Mouse (Mus musculus) forebrain, postnatal 0 days (tissue): ENCODE measurements at regions not wholly inside any gene's neighbourhood (a gene's known extent, or its start where the extent isn't known, plus 50 kb on each side); places are given as distances from the start of the nearest gene placed in this dataset.

Experiments
- ATAC-seq: fragments of 200-750 bp; cut with Nextera tagmentation; 2 replicates; pipeline ENCODE4 v1.8.0; 2017; ENCODE audit warnings: mild to moderate bottlenecking, moderate library complexity
- DNase-seq: peaks from one replicate; pipeline ENCODE4 v3.0.0-alpha.2; 2015
- H3K27ac ChIP-seq: fragments of 300-500 bp; sonication (generic); 2 replicates; pipeline ENCODE4 v1.5.1; 2014; ENCODE audit warnings: low read depth, mild to moderate bottlenecking, antibody characterized with exemption, low read length, moderate library complexity, mixed read lengths
- H3K27me3 ChIP-seq: fragments of 300-500 bp; sonication (generic); 2 replicates; pipeline ENCODE4 v1.6.1; 2014; ENCODE audit warnings: mild to moderate bottlenecking, low read length, mixed read lengths; ENCODE audit not compliant: insufficient read depth
- H3K36me3 ChIP-seq: fragments of 300-500 bp; sonication (generic); 2 replicates; pipeline ENCODE4 v1.6.1; 2014; ENCODE audit warnings: mild to moderate bottlenecking, moderate library complexity; ENCODE audit not compliant: insufficient read depth
- H3K4me1 ChIP-seq: fragments of 300-500 bp; sonication (generic); 2 replicates; pipeline ENCODE4 v1.6.1; 2014; ENCODE audit warnings: antibody characterized with exemption; ENCODE audit not compliant: insufficient read depth
- H3K4me2 ChIP-seq: fragments of 300-500 bp; sonication (generic); 2 replicates; pipeline ENCODE4 v1.6.1; 2014; ENCODE audit warnings: low read depth, mild to moderate bottlenecking, moderate library complexity
- H3K4me3 ChIP-seq: fragments of 300-500 bp; sonication (generic); 2 replicates; pipeline ENCODE4 v1.5.1; 2014; ENCODE audit warnings: low read depth, low read length, mixed read lengths
- H3K9ac ChIP-seq: fragments of 300-500 bp; sonication (generic); 2 replicates; pipeline ENCODE4 v1.6.1; 2014; ENCODE audit warnings: mild to moderate bottlenecking
- H3K9me3 ChIP-seq: fragments of 300-500 bp; sonication (generic); 2 replicates; pipeline ENCODE4 v1.6.1; 2016; ENCODE audit warnings: low read length
- CTCF ChIP-seq: sonication (generic); IDR thresholded peaks from 2 replicates; pipeline ENCODE4 v1.5.1; 2016; ENCODE audit warnings: antibody characterized with exemption, control low read depth, low read depth
- WGBS: fragments of 180-500 bp; shearing (Covaris S2); extraction: QIAGEN DNeasy Blood & Tissue Kit; methylation state at CpG from one replicate; pipeline ENCODE4 v1.1.7; 2014; 5-methylcytosine and 5-hydroxymethylcytosine counted together

- Histone ChIP-seq H3K36me3 (no peaks in the 10 kb centered on the region), H3K4me1 (no peaks in the 10 kb centered on the region), H3K27ac (no peak overlapping the region), H3K9me3 (no peaks in the 10 kb centered on the region), H3K4me3 (no peak overlapping the region), H3K9ac (no peak overlapping the region), H3K27me3 (no peaks in the 10 kb centered on the region), H3K4me2 (no peak overlapping the region)
- ATAC-seq (no peak), DNase-seq (no peak)
- no peak for TF ChIP-seq CTCF
- 73% methylated on average over 3 of the region's 3 CpGs for WGBS
Measured at GRCm38 (mm10) chr1:51367587-51367986, 78.7 kb downstream of the Cavin2 start.

GRCm38 (mm10) chr1:51360095-51360494 lies 71.2 kb downstream of the Cavin2 start:
- H3K4me3 ChIP-seq = no peak overlapping the region
- no peak overlapping the region for H3K27ac ChIP-seq
- no peak overlapping the region for H3K4me2 ChIP-seq
- no peaks in the 10 kb centered on the region for H3K36me3 ChIP-seq
- TF ChIP-seq CTCF = no peak
- H3K27me3 ChIP-seq = no peaks in the 10 kb centered on the region
- DNase-seq = no peak
- H3K9me3 ChIP-seq = no peaks in the 10 kb centered on the region
- H3K9ac ChIP-seq = no peak overlapping the region
- WGBS = 39% methylated on average over 3 of the region's 3 CpGs
- no peaks in the 10 kb centered on the region for H3K4me1 ChIP-seq
- peak; percentile 52; the same call in 1 of the 2 replicates for ATAC-seq
